In the genomic region with DNA sequence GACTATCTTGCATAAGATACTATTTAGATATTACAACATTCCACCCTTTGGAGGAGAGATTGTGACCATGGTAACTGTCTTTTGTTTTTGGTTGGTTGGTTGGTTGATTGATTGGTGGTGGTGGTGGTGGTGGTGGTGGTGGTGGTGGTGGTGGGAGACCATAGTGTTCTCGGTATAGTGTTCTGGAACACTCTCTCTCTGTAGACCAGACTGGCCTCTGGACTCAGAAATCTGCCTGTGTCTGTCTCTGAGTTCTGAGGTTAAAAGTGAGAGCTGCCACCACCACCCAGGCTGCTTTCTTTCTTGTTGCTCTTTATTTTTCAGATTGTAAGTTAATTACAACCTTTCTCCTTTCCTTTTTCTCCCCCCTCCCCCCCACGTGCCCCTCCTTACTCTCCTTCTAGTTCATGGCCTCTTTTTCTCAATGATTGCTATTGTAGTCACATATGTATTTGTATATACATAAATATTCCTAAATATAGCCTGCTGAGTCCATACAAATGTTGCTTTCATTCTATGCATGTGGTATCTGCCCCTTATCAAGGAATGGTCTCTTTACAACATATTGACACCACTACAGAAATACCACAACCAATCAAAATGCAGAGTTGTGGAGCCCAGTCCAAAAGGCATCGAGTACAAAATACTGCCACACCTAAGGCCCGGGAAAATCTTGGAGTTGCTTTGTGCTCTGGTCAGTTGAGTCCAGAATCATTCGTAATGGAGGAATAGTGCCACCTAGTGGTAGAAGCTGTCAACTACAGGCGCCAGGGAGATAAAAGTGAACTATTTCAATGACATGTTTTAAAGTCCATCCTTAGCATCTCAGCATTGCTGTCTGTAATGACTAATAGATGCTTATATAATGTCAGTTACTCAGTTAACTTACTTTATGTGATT, we compare ENCODE assay signal across 8 mouse cellular contexts. TPM values are rescaled to one million over a fixed set of nuclear protein-coding genes. Genes with fewer than 3 reads are reported as not detected.
DNase-seq lines count a peak whose midpoint lies in the region.
"Had no signal": no experiment of that assay in that cellular context is flagged by ENCODE, and none has a peak within 500 bp of the region (broad histone marks: within the 10 kb centered on the region; RNA-seq: fewer than 3 reads in every experiment).

No protein-coding gene starts in this region.

- H3K4me3 ChIP-seq in midbrain, embryonic 10.5 days = no peak overlapping the region
- H3K4me3 ChIP-seq: megakaryocyte, embryonic 14.5 days had no signal

- H3K27me3 ChIP-seq in midbrain, embryonic 10.5 days (ENCODE audit: low read depth, poor library complexity, severe bottlenecking) = no peaks in the 10 kb centered on the region; the same call in 1 of the 2 replicates

- no peaks in the 10 kb centered on the region for H3K36me3 ChIP-seq in midbrain, embryonic 10.5 days

- H3K9me3 ChIP-seq in midbrain, embryonic 10.5 days (replicated peaks) = no peaks in the 10 kb centered on the region
- H3K9me3 ChIP-seq: megakaryocyte, embryonic 14.5 days had no signal

- DNase-seq in adipocyte (ENCODE audit: low spot score) = peak; percentile 75
- peak; percentile 79 to 89 for DNase-seq in cerebellum, postnatal 25 days
- peak; percentile 81 for DNase-seq in gastrocnemius, adult 18-20 months (ENCODE audit: low spot score)
- DNase-seq in induced T-regulatory cell, adult 2 months (ENCODE audit: low read depth) = peak; percentile 79
- DNase-seq in left cerebral cortex, adult 18-20 months (ENCODE audit: low spot score in 2 of 2) = peak; percentile 77 to 83
- DNase-seq in midbrain, embryonic 10.5 days (ENCODE audit: low spot score) = peak; percentile 77
- DNase-seq in right cerebral cortex, postnatal 36 days (ENCODE audit: low spot score in 2 of 2) = peak; percentile 55 to 57

- WGBS in midbrain, embryonic 10.5 days = 24% methylated on average over 6 of the region's 6 CpGs

- H3K27ac ChIP-seq in midbrain, embryonic 10.5 days (replicated peaks) = 0 out of 2 replicates have a peak overlapping the region, but pooled peaks have one; percentile 6

- H3K4me1 ChIP-seq in midbrain, embryonic 10.5 days = no peaks in the 10 kb centered on the region

RNA-seq across cellular contexts. Expression of gene Kctd12, which starts 12.5 kb away (rescaled TPM):
- 1 to 10 TPM; 6.5 to 8.0 TPM for total RNA-seq in gastrocnemius, adult 18-20 months (2021)
- total RNA-seq in left cerebral cortex, adult 18-20 months (2021) = 10 to 100 TPM; 48.1 to 51.1 TPM
- polyA plus RNA-seq in midbrain, embryonic 10.5 days (2016; fragmentation: Nextera tagmentation; extraction: Ambion mirVana) = 5.6 and 6.0 TPM in 2 replicates

RNA-seq across cellular contexts. Expression of gene Acod1, which starts 51.9 kb away (rescaled TPM):
- not detected for total RNA-seq in gastrocnemius, adult 18-20 months (2021)
- total RNA-seq in left cerebral cortex, adult 18-20 months (2021) = not detected
- polyA plus RNA-seq in midbrain, embryonic 10.5 days (2016; fragmentation: Nextera tagmentation; extraction: Ambion mirVana) = not detected in 2 replicates

Comparison
In these comparisons a context has a peak if more than half of its experiments do, and no peak if none do; other contexts are left out.
1. RNA of gene Kctd12, which starts 12.5 kb away (total RNA-seq): 48.1 to 51.1 TPM in left cerebral cortex, adult 18-20 months; 6.5 to 8.0 TPM in gastrocnemius, adult 18-20 months; every median in the first group is over 4 times any median in the second.
2. Peak in every context shown above with its lines, with median percentiles within 50 percentile points of each other: DNase-seq.